Mouse (Mus musculus) spleen, adult 2 months (tissue): Measurements from ENCODE around the gene Abhd4. TPM values are rescaled to one million over a fixed set of nuclear protein-coding genes. Genes with fewer than 3 reads are reported as not detected.

Experiments used
- DNase-seq, 2 experiments: peaks; one replicate each; pipeline versions ENCODE4 v3.0.0 to v3.0.0-alpha.2; 2012 to 2021; ENCODE audit warnings: low spot score in 2 of 2, low read depth in 1 of 2
- H3K27ac ChIP-seq: fragments of 200-500 bp; 2 replicates; pipeline ENCODE4 v1.5.1; 2012; ENCODE audit warnings: low read length, inconsistent platforms; ENCODE audit not compliant: insufficient read depth
- H3K27me3 ChIP-seq: fragments of 200-500 bp; 2 replicates; pipeline ENCODE4 v1.6.1; 2012; ENCODE audit warnings: mild to moderate bottlenecking, moderate library complexity, low read length, inconsistent platforms; ENCODE audit not compliant: control insufficient read depth, insufficient read depth
- H3K36me3 ChIP-seq: fragments of 200-500 bp; 2 replicates; pipeline ENCODE4 v1.6.1; 2012; ENCODE audit warnings: mild to moderate bottlenecking, low read length, inconsistent platforms; ENCODE audit not compliant: control insufficient read depth, insufficient read depth
- H3K4me1 ChIP-seq: fragments of 200-500 bp; 2 replicates; pipeline ENCODE4 v1.6.1; 2011; ENCODE audit warnings: inconsistent platforms; ENCODE audit not compliant: control insufficient read depth, insufficient read depth, insufficient read length
- H3K4me3 ChIP-seq: fragments of 200-500 bp; 2 replicates; pipeline ENCODE4 v1.5.1; 2011; ENCODE audit warnings: mild to moderate bottlenecking, inconsistent platforms; ENCODE audit not compliant: insufficient read depth, insufficient read length; ENCODE audit errors: extremely low read depth
- CTCF ChIP-seq: fragments of 200-500 bp; IDR thresholded peaks from 2 replicates; pipeline ENCODE4 v1.5.1; 2011; ENCODE audit warnings: mild to moderate bottlenecking, inconsistent platforms; ENCODE audit not compliant: insufficient read depth, insufficient read length, insufficient replicate concordance; ENCODE audit errors: extremely low read depth
- POLR2A ChIP-seq: fragments of 200-500 bp; IDR thresholded peaks from 2 replicates; pipeline ENCODE4 v1.6.1; 2011; ENCODE audit warnings: low read depth, low read length, inconsistent platforms
- WGBS: fragments of 180-500 bp; shearing (Covaris S2); methylation state at CpG from one replicate; pipeline ENCODE4 v1.1.7; 2018; 5-methylcytosine and 5-hydroxymethylcytosine counted together
- polyA plus RNA-seq: library from polyadenylated mRNA; depleted of rRNA; stranded (reverse); fragments of >200 nt; gene quantifications from 2 replicates; pipeline ENCODE4 v1.2.3, GENCODE M21; 2012

Gene Abhd4
- polyA plus RNA-seq, 1 experiment, result 23.4 TPM

- 50% methylated on average over 2 of the region's 2 CpGs for WGBS
Measured at GRCm38 (mm10) chr14:54260196-54260595, 6.2 kb downstream of the Abhd4 start.

GRCm38 (mm10) chr14:54261386-54261785, 7.4 kb downstream of the Abhd4 start:
- no peak for DNase-seq
- TF ChIP-seq CTCF, result no peak
- no peak for TF ChIP-seq POLR2A
- H3K27ac ChIP-seq, result no peak overlapping the region
- 99% methylated on average over 2 of the region's 2 CpGs for WGBS
- peaks cover 3% of the 10 kb centered on the region; the same call in 1 of the 2 replicates for H3K4me1 ChIP-seq
- H3K36me3 ChIP-seq, result no peaks in the 10 kb centered on the region; the same call in 1 of the 2 replicates
- no peak overlapping the region for H3K4me3 ChIP-seq
- no peaks in the 10 kb centered on the region for H3K27me3 ChIP-seq

More at GRCm38 (mm10) chr14:54260196-54260595, 6.2 kb downstream of the Abhd4 start:
- Histone ChIP-seq H3K4me1 (peaks cover 3% of the 10 kb centered on the region; the same call in 1 of the 2 replicates), H3K4me3 (no peak overlapping the region), H3K36me3 (no peaks in the 10 kb centered on the region; the same call in 1 of the 2 replicates), H3K27ac (no peak overlapping the region), H3K27me3 (no peaks in the 10 kb centered on the region)
- DNase-seq, result no peak
- no peak for TF ChIP-seq POLR2A
- no peak for TF ChIP-seq CTCF

DNA sequence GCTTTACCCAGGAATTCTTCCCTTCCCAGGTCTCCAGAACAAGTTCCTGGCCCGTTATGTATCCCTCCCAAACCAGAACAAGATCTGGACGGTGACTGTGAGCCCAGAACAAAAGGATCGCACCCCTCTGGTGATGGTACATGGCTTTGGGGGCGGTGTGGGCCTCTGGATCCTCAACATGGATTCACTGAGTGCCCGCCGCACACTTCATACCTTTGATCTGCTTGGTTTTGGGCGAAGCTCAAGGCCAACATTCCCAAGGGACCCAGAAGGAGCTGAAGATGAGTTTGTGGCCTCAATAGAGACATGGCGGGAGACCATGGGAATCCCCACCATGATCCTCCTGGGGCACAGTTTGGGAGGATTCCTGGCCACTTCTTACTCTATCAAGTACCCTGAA, 8.6 kb downstream of the Abhd4 start:
- Histone ChIP-seq H3K36me3 (no peaks in the 10 kb centered on the region; the same call in 1 of the 2 replicates), H3K27me3 (no peaks in the 10 kb centered on the region)

GRCm38 (mm10) chr14:54263099-54263498, 9.1 kb downstream of the Abhd4 start:
- H3K27ac ChIP-seq, result no peak overlapping the region
- H3K27me3 ChIP-seq, result no peaks in the 10 kb centered on the region
- no peak for DNase-seq
- H3K4me3 ChIP-seq, result no peak overlapping the region
- peaks cover 3% of the 10 kb centered on the region; the same call in 1 of the 2 replicates for H3K4me1 ChIP-seq
- 89% methylated on average over 6 of the region's 6 CpGs for WGBS
- TF ChIP-seq CTCF (no peak), POLR2A (no peak)
- no peaks in the 10 kb centered on the region; the same call in 1 of the 2 replicates for H3K36me3 ChIP-seq

More for the DNA sequence above, 8.6 kb downstream of the Abhd4 start:
- Histone ChIP-seq H3K4me1 (peaks cover 3% of the 10 kb centered on the region; the same call in 1 of the 2 replicates), H3K27ac (no peak overlapping the region), H3K4me3 (no peak overlapping the region)
- DNase-seq, result no peak
- 87% methylated on average over 8 of the region's 8 CpGs for WGBS
- TF ChIP-seq POLR2A, result no peak
- no peak for TF ChIP-seq CTCF

- H3K4me1 ChIP-seq, result no peaks in the 10 kb centered on the region
- no peaks in the 10 kb centered on the region; the same call in 1 of the 2 replicates for H3K36me3 ChIP-seq
- no peak overlapping the region for H3K27ac ChIP-seq
- DNase-seq, result no peak
- 95% methylated on average over 7 of the region's 7 CpGs for WGBS
- no peaks in the 10 kb centered on the region for H3K27me3 ChIP-seq
- TF ChIP-seq POLR2A (no peak), CTCF (no peak)
- H3K4me3 ChIP-seq, result no peak overlapping the region
Measured at GRCm38 (mm10) chr14:54264231-54264630, 10.2 kb downstream of the Abhd4 start.

DNA sequence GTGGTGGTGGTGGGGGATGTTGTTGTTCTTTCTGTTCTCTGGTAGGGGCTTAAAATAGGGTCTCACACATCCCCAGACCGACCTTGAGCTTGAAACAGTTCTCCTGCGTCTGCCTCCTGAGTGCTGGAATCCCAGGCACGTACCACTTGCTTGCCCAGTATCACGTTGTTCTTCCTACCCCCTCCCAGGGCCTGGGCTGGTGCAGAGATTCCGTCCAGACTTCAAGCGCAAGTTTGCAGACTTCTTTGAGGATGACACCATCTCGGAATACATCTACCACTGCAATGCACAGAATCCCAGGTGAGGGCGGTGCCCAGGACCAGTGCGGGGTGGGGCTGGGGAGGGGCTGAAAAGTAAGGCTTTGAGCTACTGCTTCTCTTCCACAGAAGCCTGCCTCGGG, 11.1 kb downstream of the Abhd4 start:
- TF ChIP-seq CTCF, result no peak
- no peak for TF ChIP-seq POLR2A
- Histone ChIP-seq H3K4me1 (no peaks in the 10 kb centered on the region), H3K4me3 (no peak overlapping the region), H3K27ac (no peak overlapping the region), H3K36me3 (no peaks in the 10 kb centered on the region; the same call in 1 of the 2 replicates), H3K27me3 (no peaks in the 10 kb centered on the region)
- DNase-seq, result no peak
- WGBS, result 90% methylated on average over 10 of the region's 10 CpGs

GRCm38 (mm10) chr14:54265951-54266350, 12.0 kb downstream of the Abhd4 start:
- Histone ChIP-seq H3K4me1 (no peaks in the 10 kb centered on the region), H3K27me3 (no peaks in the 10 kb centered on the region), H3K36me3 (no peaks in the 10 kb centered on the region; the same call in 1 of the 2 replicates), H3K4me3 (no peak overlapping the region), H3K27ac (no peak overlapping the region)
- WGBS, result 93% methylated on average over 6 of the region's 6 CpGs
- TF ChIP-seq CTCF (no peak), POLR2A (no peak)
- DNase-seq, result no peak
